Mouse (Mus musculus): ENCODE results near the gene E2f2. TPM values are rescaled to one million over a fixed set of nuclear protein-coding genes. Genes with fewer than 3 reads are reported as not detected.
A peak's percentile ranks its signal among the peaks of the same experiment; 100 is the strongest.

The E2f2 gene
- total and polyA plus RNA-seq, 2 experiments from 2014 or later, result 2.4 to 6.4 TPM

- Histone ChIP-seq H3K4me3 (ENCODE audit: low read depth, low read length) (no peak overlapping the region), H3K27me3 (ENCODE audit: control insufficient read depth, insufficient read depth, low read length) (no peaks in the 10 kb centered on the region), H3K36me3 (replicated peaks; ENCODE audit: control insufficient read depth, insufficient read depth, low read length) (no peaks in the 10 kb centered on the region), H3K4me2 (ENCODE audit: low read depth, low read length) (no peak overlapping the region), H3K27ac (ENCODE audit: low read depth) (peak overlapping the region; percentile 96), H3K9ac (replicated peaks; ENCODE audit: low read depth, low read length) (no peak overlapping the region), H3K4me1 (ENCODE audit: control insufficient read depth, insufficient read depth) (no peaks in the 10 kb centered on the region), H3K9me3 (replicated peaks; ENCODE audit: control insufficient read depth, low read length) (no peaks in the 10 kb centered on the region)
- 89% methylated on average over 2 of the region's 2 CpGs for WGBS
- DNase-seq (ENCODE audit: low spot score) (no peak), ATAC-seq (ENCODE audit: insufficient read depth, low read depth) (no peak)
- no peak for TF ChIP-seq EP300 (IDR thresholded peaks at IDR 0.05; ENCODE audit: low read depth)
- no peak for TF ChIP-seq CTCF (IDR thresholded peaks at IDR 0.05; ENCODE audit: low read depth)
Measured at GRCm38 (mm10) chr4:136149045-136149379, 23.2 kb upstream of the E2f2 start.

GRCm38 (mm10) chr4:136149734-136150133 is 22.5 kb upstream of the E2f2 start:
- TF ChIP-seq CTCF (IDR thresholded peaks at IDR 0.05; ENCODE audit: low read depth), result peak; percentile 65
- TF ChIP-seq EP300 (IDR thresholded peaks at IDR 0.05; ENCODE audit: low read depth), result no peak
- no peak overlapping the region for H3K4me2 ChIP-seq (ENCODE audit: low read depth, low read length)
- 43% methylated on average over 3 of the region's 3 CpGs for WGBS
- no peak overlapping the region for H3K9ac ChIP-seq (replicated peaks; ENCODE audit: low read depth, low read length)
- no peaks in the 10 kb centered on the region for H3K9me3 ChIP-seq (replicated peaks; ENCODE audit: control insufficient read depth, low read length)
- H3K27ac ChIP-seq (ENCODE audit: low read depth), result no peak overlapping the region
- H3K36me3 ChIP-seq (replicated peaks; ENCODE audit: control insufficient read depth, insufficient read depth, low read length), result no peaks in the 10 kb centered on the region
- H3K4me3 ChIP-seq (ENCODE audit: low read depth, low read length), result no peak overlapping the region
- no peaks in the 10 kb centered on the region for H3K27me3 ChIP-seq (ENCODE audit: control insufficient read depth, insufficient read depth, low read length)
- ATAC-seq (ENCODE audit: insufficient read depth, low read depth) (no peak), DNase-seq (ENCODE audit: low spot score) (no peak)
- H3K4me1 ChIP-seq (ENCODE audit: control insufficient read depth, insufficient read depth), result no peaks in the 10 kb centered on the region

GRCm38 (mm10) chr4:136150596-136150995 is 21.6 kb upstream of the E2f2 start:
- 64% methylated on average over 4 of the region's 4 CpGs for WGBS
- TF ChIP-seq EP300 (IDR thresholded peaks at IDR 0.05; ENCODE audit: low read depth) (no peak), CTCF (IDR thresholded peaks at IDR 0.05; ENCODE audit: low read depth) (no peak)
- H3K4me3 ChIP-seq (ENCODE audit: low read depth, low read length), result no peak overlapping the region
- no peak overlapping the region for H3K9ac ChIP-seq (replicated peaks; ENCODE audit: low read depth, low read length)
- 0 out of 2 replicates have a peak overlapping the region, but pooled peaks have one; percentile 15 for H3K27ac ChIP-seq (ENCODE audit: low read depth)
- H3K9me3 ChIP-seq (replicated peaks; ENCODE audit: control insufficient read depth, low read length), result no peaks in the 10 kb centered on the region
- no peak overlapping the region for H3K4me2 ChIP-seq (ENCODE audit: low read depth, low read length)
- DNase-seq (ENCODE audit: low spot score) (no peak), ATAC-seq (ENCODE audit: insufficient read depth, low read depth) (no peak)
- H3K4me1 ChIP-seq (ENCODE audit: control insufficient read depth, insufficient read depth), result no peaks in the 10 kb centered on the region
- H3K27me3 ChIP-seq (ENCODE audit: control insufficient read depth, insufficient read depth, low read length), result no peaks in the 10 kb centered on the region
- H3K36me3 ChIP-seq (replicated peaks; ENCODE audit: control insufficient read depth, insufficient read depth, low read length), result no peaks in the 10 kb centered on the region

DNA sequence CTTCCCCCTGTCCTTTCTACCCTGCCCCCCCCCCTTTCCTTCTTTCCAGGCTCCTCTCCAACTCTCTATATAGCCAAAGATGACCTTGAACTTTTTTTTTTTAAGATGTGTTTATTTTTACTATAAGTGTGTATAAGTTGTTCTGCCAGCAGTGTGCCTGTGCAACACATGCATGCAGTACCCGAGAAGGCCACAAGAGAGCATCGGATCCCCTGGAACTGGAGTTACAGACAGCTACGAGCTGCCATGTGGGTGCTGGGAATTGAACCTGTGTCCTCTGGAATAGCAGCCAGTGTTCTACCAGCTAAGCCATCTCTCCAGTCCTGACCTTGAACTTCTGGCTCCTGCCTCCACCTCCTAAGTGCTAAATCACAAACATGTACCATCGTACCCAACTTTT is 19.4 kb upstream of the E2f2 start:
- no peak for ATAC-seq (ENCODE audit: insufficient read depth, low read depth)
- 86% methylated on average over 4 of the region's 4 CpGs for WGBS
- H3K36me3 ChIP-seq (replicated peaks; ENCODE audit: control insufficient read depth, insufficient read depth, low read length), result no peaks in the 10 kb centered on the region
- no peak overlapping the region for H3K27ac ChIP-seq (ENCODE audit: low read depth)
- H3K4me2 ChIP-seq (ENCODE audit: low read depth, low read length), result no peak overlapping the region
- DNase-seq (ENCODE audit: low spot score), result no peak
- no peaks in the 10 kb centered on the region for H3K4me1 ChIP-seq (ENCODE audit: control insufficient read depth, insufficient read depth)
- no peaks in the 10 kb centered on the region for H3K9me3 ChIP-seq (replicated peaks; ENCODE audit: control insufficient read depth, low read length)
- TF ChIP-seq EP300 (IDR thresholded peaks at IDR 0.05; ENCODE audit: low read depth) (no peak), CTCF (IDR thresholded peaks at IDR 0.05; ENCODE audit: low read depth) (no peak; the same call in 1 of the 2 replicates)
- no peaks in the 10 kb centered on the region for H3K27me3 ChIP-seq (ENCODE audit: control insufficient read depth, insufficient read depth, low read length)
- no peak overlapping the region for H3K9ac ChIP-seq (replicated peaks; ENCODE audit: low read depth, low read length)
- no peak overlapping the region for H3K4me3 ChIP-seq (ENCODE audit: low read depth, low read length)

DNA sequence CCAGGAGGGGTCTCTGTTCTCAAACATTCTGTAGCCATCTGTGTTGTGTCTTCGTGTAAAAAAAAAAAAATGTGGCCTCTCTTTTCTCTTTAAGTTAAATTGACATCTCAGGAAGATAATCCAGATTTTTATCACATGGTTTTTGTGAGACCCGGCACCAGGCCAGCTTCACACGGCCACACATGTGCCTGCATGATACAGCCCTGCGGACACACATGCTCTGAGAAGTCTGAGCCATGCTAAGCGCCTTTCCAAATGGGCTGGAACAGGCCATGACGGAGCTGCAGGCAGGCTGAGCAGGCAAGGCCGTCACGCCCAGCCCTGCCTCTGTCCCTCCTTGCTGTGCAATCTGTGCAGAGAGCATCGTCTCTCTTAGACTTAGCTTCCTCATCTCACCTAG is 17.7 kb upstream of the E2f2 start:
- no peak for TF ChIP-seq CTCF (IDR thresholded peaks at IDR 0.05; ENCODE audit: low read depth)
- TF ChIP-seq EP300 (IDR thresholded peaks at IDR 0.05; ENCODE audit: low read depth), result no peak
- Histone ChIP-seq H3K4me1 (ENCODE audit: control insufficient read depth, insufficient read depth) (no peaks in the 10 kb centered on the region), H3K9me3 (replicated peaks; ENCODE audit: control insufficient read depth, low read length) (no peaks in the 10 kb centered on the region), H3K9ac (replicated peaks; ENCODE audit: low read depth, low read length) (no peak overlapping the region), H3K27ac (ENCODE audit: low read depth) (no peak overlapping the region), H3K4me3 (ENCODE audit: low read depth, low read length) (no peak overlapping the region), H3K27me3 (ENCODE audit: control insufficient read depth, insufficient read depth, low read length) (no peaks in the 10 kb centered on the region), H3K36me3 (replicated peaks; ENCODE audit: control insufficient read depth, insufficient read depth, low read length) (no peaks in the 10 kb centered on the region), H3K4me2 (ENCODE audit: low read depth, low read length) (no peak overlapping the region)
- WGBS, result 56% methylated on average over 9 of the region's 9 CpGs
- DNase-seq (ENCODE audit: low spot score), result no peak
- ATAC-seq (ENCODE audit: insufficient read depth, low read depth), result no peak

DNA sequence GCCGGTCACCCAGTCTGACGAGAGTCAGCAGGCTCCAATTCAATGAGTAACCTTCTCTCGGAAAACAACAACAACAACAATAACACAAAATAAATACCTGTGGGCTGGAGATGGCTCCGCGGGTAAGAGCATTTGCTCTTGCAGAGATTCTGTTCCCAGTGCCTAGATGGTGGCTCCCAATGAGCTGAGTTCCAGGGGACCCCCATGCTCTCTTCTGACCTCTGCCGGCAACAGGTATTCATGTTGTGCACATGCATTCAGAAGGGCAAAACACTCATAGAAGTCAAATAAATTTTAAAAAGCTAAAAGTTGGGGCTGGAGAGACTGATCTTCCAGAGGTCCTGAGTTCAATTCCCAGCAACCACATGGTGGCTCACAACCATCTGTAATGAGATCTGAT is 13.7 kb upstream of the E2f2 start:
- Histone ChIP-seq H3K27ac (ENCODE audit: low read depth) (no peak overlapping the region), H3K4me1 (ENCODE audit: control insufficient read depth, insufficient read depth) (no peaks in the 10 kb centered on the region), H3K4me2 (ENCODE audit: low read depth, low read length) (no peak overlapping the region), H3K27me3 (ENCODE audit: control insufficient read depth, insufficient read depth, low read length) (no peaks in the 10 kb centered on the region), H3K9me3 (replicated peaks; ENCODE audit: control insufficient read depth, low read length) (no peaks in the 10 kb centered on the region), H3K4me3 (ENCODE audit: low read depth, low read length) (no peak overlapping the region), H3K9ac (replicated peaks; ENCODE audit: low read depth, low read length) (no peak overlapping the region), H3K36me3 (replicated peaks; ENCODE audit: control insufficient read depth, insufficient read depth, low read length) (no peaks in the 10 kb centered on the region)
- TF ChIP-seq CTCF (IDR thresholded peaks at IDR 0.05; ENCODE audit: low read depth) (peak; percentile 11; the same call in 1 of the 2 replicates), EP300 (IDR thresholded peaks at IDR 0.05; ENCODE audit: low read depth) (no peak)
- DNase-seq (ENCODE audit: low spot score) (no peak), ATAC-seq (ENCODE audit: insufficient read depth, low read depth) (no peak)
- 75% methylated on average over 6 of the region's 6 CpGs for WGBS
